Mouse (Mus musculus): ENCODE data around the gene Ezr.
"Not testable (repeated sequence)": the region's sequence is repeated elsewhere in the genome, so short reads cannot be mapped to it uniquely, and the experiment has no call there.

DNA sequence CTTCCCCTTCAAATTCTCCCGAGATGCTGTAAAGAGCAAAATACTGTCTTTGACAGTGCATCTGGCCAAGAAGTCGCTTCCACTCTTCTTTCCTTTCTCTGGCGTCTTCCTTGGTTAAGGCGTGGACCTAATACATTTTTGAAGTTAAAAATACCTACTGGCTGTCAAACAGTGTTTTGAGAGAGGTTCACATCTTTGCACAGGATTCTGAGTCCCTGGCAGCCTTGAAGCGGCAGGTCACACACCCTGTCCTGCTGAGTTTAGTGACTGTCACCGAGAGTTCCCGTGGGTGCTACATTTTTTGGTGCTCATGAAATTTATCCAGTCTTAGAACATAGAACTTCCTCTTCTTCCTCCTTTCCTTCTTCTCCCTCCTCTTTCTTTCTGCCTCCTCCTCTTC lies 82.5 kb downstream of the Ezr start:
- TF ChIP-seq CTCF, POLR2A (IDR thresholded peaks at IDR 0.05; ENCODE audit: insufficient read depth, low read depth, low read length): not testable (repeated sequence)

Measured in olfactory bulb, adult 2 months (tissue).